Comparison of ENCODE assay signal across 8 mouse cellular contexts in the genomic region with DNA sequence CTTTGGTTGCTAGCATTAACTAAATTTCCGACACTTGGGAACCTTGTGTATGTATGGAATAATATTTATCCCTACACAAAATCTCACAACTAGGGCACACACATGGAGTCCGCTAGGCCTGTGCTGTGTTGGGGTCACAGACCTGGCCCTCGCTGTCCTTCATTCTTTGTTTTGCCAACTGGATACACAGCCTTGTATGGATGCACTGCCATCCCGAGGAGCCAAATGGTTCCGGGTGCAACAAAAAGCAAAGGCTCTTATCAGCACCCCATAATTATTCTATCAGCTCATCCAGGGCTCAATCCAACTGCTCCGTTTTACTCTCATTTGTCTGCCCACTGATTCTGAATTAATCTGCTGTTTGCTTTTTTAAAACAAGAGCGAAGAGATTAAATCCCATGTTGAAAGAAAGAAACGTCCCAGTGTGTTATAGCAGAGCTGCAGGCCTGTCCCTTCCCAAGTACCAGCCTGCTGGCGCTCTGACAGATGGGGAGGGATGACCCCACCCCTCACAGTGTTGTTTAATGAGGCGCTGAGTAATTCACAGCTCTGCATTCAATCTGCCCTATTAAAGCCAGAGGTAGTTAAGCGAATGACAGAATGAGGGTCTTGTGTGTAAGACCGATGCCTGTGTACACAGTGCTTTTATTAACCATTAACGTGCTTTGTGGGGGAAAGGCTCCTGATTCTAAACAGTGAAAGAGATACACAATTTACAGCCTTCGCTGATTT.
DNase-seq lines count a peak whose midpoint lies in the region.

No protein-coding gene starts in this region.

- no peak overlapping the region for H3K4me3 ChIP-seq in midbrain, embryonic 10.5 days

- peak overlapping the region; percentile 64; the same call in 1 of the 2 replicates for H3K27ac ChIP-seq in midbrain, embryonic 10.5 days (replicated peaks)

- H3K4me1 ChIP-seq in midbrain, embryonic 10.5 days = peaks cover 28% of the 10 kb centered on the region

- H3K9me3 ChIP-seq in midbrain, embryonic 10.5 days (replicated peaks) = no peaks in the 10 kb centered on the region

- DNase-seq in cerebellum, adult 18-20 months = peak; percentile 56 to 58
- no peak for DNase-seq in cerebellum, adult 9-10 months
- DNase-seq in brain, adult 2 months (ENCODE audit: low read depth, low spot score) = peak; percentile 73
- peak; percentile 55 for DNase-seq in forelimb bud, embryonic 11.5 days (ENCODE audit: low read depth, low spot score)
- peak; percentile 32 for DNase-seq in midbrain, embryonic 10.5 days (ENCODE audit: low spot score)
- no peak for DNase-seq in urinary bladder, postnatal 25 days (ENCODE audit: low spot score)
- DNase-seq in heart, adult 8-10 months (ENCODE audit: low spot score) = no peak
- no peak for DNase-seq in right cerebral cortex, adult 18-20 months

- peaks cover 27% of the 10 kb centered on the region for H3K27me3 ChIP-seq in midbrain, embryonic 10.5 days (ENCODE audit: low read depth, poor library complexity, severe bottlenecking)

- WGBS in midbrain, embryonic 10.5 days = 45% methylated on average over 14 of the region's 14 CpGs

- no peaks in the 10 kb centered on the region for H3K36me3 ChIP-seq in midbrain, embryonic 10.5 days

Comparison
In these comparisons a context has a peak if more than half of its experiments do, and no peak if none do; other contexts are left out.
1. DNase-seq: peak in cerebellum, adult 18-20 months (2 of 2), brain, adult 2 months (single experiment), forelimb bud, embryonic 11.5 days (single experiment) and midbrain, embryonic 10.5 days (single experiment); none in cerebellum, adult 9-10 months (single experiment), urinary bladder, postnatal 25 days (single experiment), heart, adult 8-10 months (single experiment) and right cerebral cortex, adult 18-20 months (single experiment).